Mouse (Mus musculus): ENCODE results near the gene Olfr1412. TPM values are rescaled to one million over a fixed set of nuclear protein-coding genes. Genes with fewer than 3 reads are reported as not detected.

The Olfr1412 gene
- polyA plus RNA-seq (2012; rRNA removed): not detected in 2 replicates

DNA sequence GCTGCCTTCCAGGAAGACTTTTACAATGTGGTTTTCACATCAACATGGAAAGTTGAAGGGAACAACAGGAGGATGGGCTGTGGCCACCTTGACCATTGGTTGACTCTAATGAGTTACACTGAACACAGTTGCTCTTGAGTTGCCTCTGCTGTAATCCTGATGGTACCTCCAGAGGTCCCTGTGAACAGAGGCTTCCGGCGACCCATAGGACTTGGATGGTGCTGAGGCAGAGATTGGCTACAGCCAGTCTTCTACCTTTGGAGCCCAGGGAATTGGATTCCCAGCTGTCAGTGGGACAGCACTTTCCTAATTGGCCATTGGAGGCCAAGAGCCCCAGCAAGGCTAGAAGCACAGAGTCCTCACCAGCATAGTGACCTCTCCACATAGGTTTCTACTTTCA lies at the start of gene Olfr1412:
Olfr1412 (plus strand) TSS at position 301 of the 400 bp plus-strand sequence.
- no peak for DNase-seq (ENCODE audit: low spot score)

- no peak for DNase-seq (ENCODE audit: low spot score)
Observed at GRCm38 (mm10) chr1:92536972-92537371, 48.6 kb upstream of the Olfr1412 start.

GRCm38 (mm10) chr1:92539071-92539470 lies 46.5 kb upstream of the Olfr1412 start:
- no peak for DNase-seq (ENCODE audit: low spot score)

GRCm38 (mm10) chr1:92545929-92546328 lies 39.6 kb upstream of the Olfr1412 start:
- DNase-seq (ENCODE audit: low spot score): no peak

GRCm38 (mm10) chr1:92571022-92571421 lies 14.6 kb upstream of the Olfr1412 start, which contains the start of gene Olfr1413:
TSS of gene Olfr1413 (plus strand) at chr1:92571322.
- no peak for DNase-seq (ENCODE audit: low spot score)

GRCm38 (mm10) chr1:92594111-92594510 lies 8.5 kb downstream of the Olfr1412 start, which contains the start of gene Olfr1411:
TSS of gene Olfr1411 (plus strand) at chr1:92594411.
- DNase-seq (ENCODE audit: low spot score): no peak

DNA sequence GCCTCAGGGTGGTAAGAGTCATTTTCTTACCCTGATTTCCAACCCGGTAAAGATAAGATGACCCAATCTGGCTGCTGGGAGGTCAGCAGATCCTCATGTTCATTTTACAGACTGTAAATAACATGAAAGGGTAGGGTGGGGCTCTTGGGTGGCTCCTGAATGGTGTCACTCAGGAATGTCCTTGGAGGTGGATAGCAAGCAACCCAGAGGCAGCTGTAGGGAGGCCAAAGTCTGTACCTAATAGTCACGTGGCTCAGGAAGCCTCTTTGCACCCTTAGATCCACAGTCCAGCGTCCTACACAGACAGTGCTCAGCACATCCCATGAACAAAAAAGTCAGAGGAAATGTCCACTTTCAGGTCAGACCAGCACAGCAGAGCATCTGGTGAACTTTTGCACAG lies 10.4 kb downstream of the Olfr1412 start:
- DNase-seq (ENCODE audit: low spot score): no peak

GRCm38 (mm10) chr1:92605482-92605881 lies 19.9 kb downstream of the Olfr1412 start, which contains the start of gene Olfr1410:
TSS of gene Olfr1410 (plus strand) at chr1:92605782.
- DNase-seq (ENCODE audit: low spot score): no peak

GRCm38 (mm10) chr1:92607711-92608110 lies 22.1 kb downstream of the Olfr1412 start:
- DNase-seq (ENCODE audit: low spot score): no peak

- no peak for DNase-seq (ENCODE audit: low spot score)
Observed at GRCm38 (mm10) chr1:92611008-92611407, 25.4 kb downstream of the Olfr1412 start.

DNA sequence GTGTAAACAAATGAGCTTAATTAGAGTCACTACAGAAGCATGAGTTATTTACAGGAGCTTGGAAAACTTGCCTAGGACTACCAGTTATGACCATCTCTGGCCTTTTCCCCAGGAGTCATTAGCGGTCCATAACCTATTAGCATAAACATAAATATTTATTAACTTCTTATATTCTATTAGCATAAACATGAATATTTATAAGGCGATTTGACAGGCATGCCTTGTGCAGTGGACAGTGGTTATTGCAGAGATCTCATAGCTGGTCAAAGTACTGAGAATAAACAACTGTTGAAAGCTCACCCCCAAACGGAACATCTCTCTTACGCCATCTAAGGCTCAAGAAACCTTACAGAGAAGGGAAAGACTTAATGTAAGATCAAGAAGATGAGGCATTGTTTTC lies 27.6 kb downstream of the Olfr1412 start:
- DNase-seq (ENCODE audit: low spot score): no peak

DNA sequence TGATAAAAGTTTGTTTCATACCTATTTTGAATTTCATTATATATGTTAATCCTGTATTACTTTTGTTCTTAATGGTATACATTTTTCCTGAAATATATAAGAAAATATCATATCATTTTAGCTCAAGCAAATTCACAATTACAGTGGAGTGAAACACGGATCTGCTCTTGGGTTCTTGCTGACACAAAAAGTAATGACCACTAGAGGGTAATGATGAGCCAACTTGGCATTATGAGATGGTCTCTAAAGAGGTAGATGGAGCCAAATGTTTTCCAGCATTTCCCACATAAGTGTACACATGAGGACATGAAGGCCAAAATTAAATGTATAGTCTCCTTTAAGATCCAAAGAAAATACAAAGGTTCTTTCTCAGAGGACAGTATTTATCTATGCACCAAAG lies 28.9 kb downstream of the Olfr1412 start:
- DNase-seq (ENCODE audit: low spot score): no peak

DNA sequence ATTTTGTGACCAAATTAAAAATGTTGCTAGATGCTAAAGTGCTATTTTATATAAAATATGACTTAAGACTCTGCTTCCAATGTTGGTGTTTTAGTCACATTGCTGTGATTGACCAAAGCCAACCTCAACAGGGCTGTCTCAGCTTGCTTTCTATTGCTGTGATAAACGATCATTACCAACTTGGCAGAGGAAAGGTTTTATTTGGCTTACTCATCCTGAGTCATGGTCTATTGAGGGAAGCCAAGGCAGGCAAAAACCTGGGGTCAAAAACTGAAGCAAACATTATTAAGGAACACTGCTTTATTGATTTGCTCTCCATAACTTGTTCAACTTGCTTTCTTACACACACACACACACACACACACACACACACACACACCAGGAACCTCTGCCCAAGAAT lies 30.5 kb downstream of the Olfr1412 start:
- DNase-seq (ENCODE audit: low spot score): no peak

- DNase-seq (ENCODE audit: low spot score): no peak
Observed at GRCm38 (mm10) chr1:92617488-92617887, 31.9 kb downstream of the Olfr1412 start, which contains the start of gene Olfr12. TSS of gene Olfr12 (plus strand) at chr1:92617788.

DNA sequence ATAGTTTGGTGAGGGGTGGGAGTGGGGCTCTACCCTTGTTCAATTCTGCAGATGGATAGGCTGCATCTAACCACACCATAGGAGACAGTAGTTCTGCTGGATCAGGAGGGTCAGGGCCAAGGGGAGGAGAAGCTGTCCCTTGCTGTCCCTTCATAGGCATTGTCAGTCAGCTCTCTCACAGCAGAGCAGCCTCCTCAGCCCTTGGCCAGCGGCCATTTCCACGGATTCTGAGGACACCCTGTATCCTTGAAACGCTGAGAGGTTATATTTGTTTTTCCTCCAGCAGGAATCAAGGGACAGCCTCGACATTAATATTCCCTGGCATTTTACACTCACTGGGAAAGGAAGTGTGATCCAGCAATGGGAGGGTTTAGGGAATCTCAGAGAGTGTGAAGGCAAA lies 32.8 kb downstream of the Olfr1412 start:
- no peak for DNase-seq (ENCODE audit: low spot score)

- no peak for DNase-seq (ENCODE audit: low spot score)
Observed at GRCm38 (mm10) chr1:92628227-92628626, 42.6 kb downstream of the Olfr1412 start.

GRCm38 (mm10) chr1:92632196-92632595 lies 46.6 kb downstream of the Olfr1412 start:
- DNase-seq (ENCODE audit: low spot score): no peak

GRCm38 (mm10) chr1:92632948-92633347 lies 47.4 kb downstream of the Olfr1412 start:
- no peak for DNase-seq (ENCODE audit: low spot score)

DNA sequence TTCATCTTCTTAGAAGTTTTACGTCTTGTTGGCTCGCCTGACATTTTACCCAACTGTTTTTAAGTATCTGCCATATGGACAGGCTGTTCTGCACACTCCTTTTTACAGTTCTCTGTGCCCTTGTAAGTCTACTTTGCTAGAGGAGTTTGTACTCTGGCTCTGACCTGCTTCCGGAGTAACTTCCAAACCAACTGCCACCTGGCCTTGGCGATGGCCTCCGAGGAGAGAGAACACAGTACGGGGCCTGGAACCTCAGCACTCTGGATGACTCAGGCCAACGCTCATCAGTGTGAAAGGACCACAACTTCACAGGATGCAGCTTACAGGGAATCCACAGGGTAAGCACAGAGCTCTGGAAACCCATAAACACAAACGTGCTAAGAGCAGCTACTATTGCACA lies 48.1 kb downstream of the Olfr1412 start:
- DNase-seq (ENCODE audit: low spot score): no peak

DNA sequence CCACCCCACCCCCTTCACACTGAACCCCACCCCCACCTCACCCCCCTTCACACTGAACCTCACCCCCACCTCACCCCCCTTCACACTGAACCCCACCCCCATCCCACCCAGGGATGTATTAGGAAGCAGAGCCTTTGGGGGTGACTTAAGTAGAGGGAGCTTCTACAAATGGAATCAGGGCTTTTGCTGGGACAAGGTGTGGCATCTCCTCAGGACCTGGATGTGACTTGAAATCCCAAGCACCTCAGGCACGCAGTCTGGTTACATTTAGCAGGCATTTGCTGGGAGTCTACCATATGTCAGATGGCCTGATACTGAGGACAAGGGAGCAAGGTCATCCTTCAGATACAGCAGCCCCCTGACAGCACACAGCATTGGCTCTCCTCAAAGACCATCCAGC lies 49.0 kb downstream of the Olfr1412 start:
- DNase-seq (ENCODE audit: low spot score): no peak

DNA sequence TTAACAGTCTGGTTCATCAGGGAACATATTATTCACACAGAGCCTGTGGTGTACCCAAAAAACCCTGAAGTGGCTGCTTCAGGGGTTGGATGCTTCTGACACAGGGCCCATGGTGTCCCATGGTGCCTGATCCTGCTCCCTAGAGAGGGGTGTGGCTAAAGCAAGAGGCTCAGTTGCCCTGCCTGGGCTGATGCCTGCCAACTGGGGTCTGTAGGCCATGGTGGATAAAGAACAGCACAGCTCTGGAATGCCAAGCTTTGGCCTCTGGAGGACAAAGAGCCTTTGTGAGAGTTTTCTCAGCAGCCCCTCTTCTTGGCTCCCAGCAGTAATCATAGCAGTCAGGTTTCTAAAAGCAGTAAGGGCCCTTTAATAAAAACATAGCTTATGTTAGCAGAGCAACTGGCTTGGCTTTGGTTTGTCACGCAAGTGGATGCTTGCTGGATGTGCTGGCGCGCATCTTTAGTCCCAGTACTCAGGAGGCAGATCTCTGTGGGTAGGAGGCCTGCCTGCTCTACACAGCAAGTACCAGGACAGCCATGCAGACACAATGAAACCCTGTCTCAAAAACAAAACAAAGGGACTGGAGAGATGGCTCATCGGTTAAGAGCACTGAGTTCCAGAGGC lies 49.5 kb downstream of the Olfr1412 start:
- DNase-seq (ENCODE audit: low spot score): no peak

DNA sequence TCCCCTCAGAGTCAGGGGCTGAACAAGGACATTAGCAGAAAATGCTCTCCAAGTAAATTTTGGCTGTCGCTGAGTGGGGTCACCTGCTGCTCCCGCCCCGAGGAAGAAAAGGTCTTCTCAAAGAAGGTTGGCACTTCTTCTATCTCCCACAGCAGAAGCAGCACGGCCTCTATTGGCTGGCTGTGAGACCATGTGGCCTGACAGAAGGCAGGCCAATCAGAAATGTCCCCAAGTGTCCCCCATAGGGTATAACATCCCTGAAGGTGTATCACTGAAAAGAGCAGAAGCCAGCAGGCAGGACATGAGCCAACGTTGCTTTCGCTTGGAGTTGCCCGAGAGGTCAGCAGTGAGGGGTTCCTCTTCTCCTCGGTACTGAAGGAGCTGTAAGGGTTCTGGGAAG lies 50.4 kb downstream of the Olfr1412 start:
- DNase-seq (ENCODE audit: low spot score): no peak

DNA sequence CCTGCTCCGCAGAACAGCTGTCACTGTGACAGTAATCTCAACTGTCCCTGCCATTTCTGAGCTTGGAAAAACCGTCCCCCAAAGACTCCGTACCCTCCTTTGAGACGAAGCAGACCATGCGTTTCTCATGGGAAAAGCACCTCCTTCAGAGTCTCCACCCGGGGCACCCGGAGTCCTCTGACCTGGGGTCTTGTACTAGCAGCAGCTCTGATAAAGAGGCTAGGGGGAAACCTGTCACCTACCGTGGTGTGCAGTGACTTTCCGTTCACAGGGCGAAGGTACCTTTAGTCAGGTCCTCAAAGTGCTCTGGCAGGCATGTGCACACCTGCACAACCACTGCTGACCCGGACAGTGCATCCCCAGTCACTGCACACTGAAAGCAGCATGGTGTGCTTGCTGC lies 51.1 kb downstream of the Olfr1412 start:
- no peak for DNase-seq (ENCODE audit: low spot score)
